Mouse (Mus musculus) layer of hippocampus, adult 8-10 months (tissue): ENCODE data around the gene Slc6a9. TPM values are rescaled to one million over a fixed set of nuclear protein-coding genes. Genes with fewer than 3 reads are reported as not detected.
A peak's percentile ranks its signal among the peaks of the same experiment; 100 is the strongest.

ENCODE experiments used
- DNase-seq, 2 experiments: peaks; one replicate each; pipeline ENCODE4 v3.0.0; 2022; ENCODE audit warnings: low spot score in 2 of 2
- total RNA-seq, 4 experiments: library from RNA; stranded (reverse); gene quantifications; 2 replicates each; pipeline ENCODE4 v1.2.4; 2022

The Slc6a9 gene
- 10 to 100 TPM; 41.8 to 48.9 (median 44.4) TPM for total RNA-seq

DNA sequence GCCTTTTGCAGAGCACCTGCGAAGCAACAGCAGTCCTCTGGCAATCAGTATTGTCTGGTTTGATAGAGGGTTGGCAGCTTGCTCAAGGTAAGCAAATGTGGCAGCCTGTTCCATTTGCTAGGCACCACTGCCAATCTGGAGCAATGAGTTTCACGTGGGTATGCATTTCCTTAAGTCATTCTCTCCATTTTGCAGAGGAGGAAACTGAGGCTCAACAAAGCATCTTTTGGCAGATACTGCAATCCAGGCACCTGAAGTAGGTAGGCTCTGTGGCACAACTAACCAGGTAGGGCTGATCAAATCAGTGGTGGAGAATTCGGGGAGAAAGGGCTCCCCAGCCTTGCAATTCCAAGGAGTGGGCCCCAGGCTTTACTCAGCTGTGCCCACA, at the start of gene Slc6a9:
Gene Slc6a9 (plus strand): TSS at position 50 of the 388 bp plus-strand sequence.
- DNase-seq: no peak

DNA sequence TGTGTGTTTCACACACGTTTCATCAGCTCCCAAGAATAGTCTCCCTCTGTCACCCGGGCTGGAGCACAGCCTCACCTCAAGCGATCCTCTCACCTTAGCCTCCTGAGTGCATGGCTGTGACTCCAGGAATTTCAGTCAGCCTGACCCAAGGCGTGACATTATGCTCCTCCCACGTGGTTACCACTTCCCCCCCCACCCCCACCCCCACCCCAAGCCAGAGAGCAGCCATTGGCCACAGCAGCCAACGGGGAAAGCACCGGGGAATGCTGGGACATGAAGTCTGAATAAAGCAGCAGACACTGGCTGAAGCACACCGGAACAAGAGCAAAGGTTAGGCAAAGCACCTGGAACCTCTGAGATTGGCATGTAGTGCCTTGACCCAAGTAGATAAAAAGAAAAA, 47.3 kb upstream of the Slc6a9 start:
- no peak for DNase-seq

- DNase-seq: no peak
These were observed 46.0 kb upstream of the Slc6a9 start for GRCm38 (mm10) chr4:117788308-117788707.

GRCm38 (mm10) chr4:117799904-117800303, 34.4 kb upstream of the Slc6a9 start:
- no peak for DNase-seq

GRCm38 (mm10) chr4:117806992-117807391, 27.3 kb upstream of the Slc6a9 start:
- no peak for DNase-seq

DNA sequence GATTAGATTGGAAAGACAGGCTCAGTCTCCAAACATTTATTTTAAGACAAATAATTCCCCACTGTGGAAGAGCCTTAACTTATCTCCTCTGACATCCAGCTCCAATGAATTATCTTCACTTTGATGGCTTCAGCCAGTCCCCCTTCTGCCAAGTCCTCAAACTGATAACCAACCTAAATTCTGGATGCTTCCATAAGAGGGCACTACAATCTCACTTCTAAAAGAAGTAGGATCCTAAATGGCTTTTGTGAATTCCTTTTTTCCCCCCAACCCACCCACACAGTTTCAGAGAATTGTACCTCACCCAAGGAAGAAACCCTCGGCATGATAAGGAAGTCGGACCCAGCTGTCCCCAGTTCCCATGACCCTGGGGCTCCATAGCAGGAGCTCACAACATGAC, 23.4 kb upstream of the Slc6a9 start:
- DNase-seq: no peak

GRCm38 (mm10) chr4:117813591-117814192, 20.6 kb upstream of the Slc6a9 start:
- peak in 1 of 2 experiments; percentile 18 for DNase-seq

DNA sequence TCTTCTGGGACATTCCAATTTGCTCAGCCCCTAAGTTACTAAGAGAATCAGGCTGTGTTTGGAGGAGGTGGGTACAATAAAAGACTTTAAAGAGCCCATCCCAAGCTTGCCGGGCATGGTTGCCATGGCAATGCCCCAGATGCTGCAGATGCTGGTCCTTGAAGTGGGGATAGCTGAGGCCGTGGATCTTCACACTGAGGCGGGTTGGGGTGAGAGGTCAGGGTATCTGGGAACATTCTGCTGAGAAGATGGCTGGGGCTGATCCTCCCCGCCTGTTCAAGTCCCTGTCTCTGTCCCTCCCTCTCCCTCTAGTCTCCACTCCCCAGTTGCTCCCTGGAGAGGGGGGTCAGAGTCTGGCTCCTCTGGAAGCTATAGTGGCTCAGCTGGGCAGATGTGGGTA, 20.0 kb upstream of the Slc6a9 start:
- no peak for DNase-seq

DNA sequence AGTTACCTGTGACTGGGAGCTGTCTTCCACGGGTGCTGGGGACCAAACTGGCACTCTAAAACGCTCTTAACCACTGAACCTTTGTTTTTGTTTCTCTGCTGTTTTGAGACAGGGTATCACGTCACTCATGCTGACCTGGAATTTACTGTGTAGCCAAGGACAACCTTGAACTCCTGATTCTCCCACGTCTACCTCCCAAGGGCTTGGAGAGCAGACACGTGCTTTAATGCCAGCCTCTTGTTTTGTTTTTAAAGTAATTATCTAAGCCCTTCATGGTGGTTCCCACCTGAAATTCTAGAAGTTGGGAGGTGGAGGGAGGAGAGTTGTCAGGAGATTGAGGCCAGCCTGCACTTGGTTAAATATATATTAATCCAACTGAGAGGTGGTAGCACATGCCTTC, 17.5 kb upstream of the Slc6a9 start:
- DNase-seq: no peak

DNA sequence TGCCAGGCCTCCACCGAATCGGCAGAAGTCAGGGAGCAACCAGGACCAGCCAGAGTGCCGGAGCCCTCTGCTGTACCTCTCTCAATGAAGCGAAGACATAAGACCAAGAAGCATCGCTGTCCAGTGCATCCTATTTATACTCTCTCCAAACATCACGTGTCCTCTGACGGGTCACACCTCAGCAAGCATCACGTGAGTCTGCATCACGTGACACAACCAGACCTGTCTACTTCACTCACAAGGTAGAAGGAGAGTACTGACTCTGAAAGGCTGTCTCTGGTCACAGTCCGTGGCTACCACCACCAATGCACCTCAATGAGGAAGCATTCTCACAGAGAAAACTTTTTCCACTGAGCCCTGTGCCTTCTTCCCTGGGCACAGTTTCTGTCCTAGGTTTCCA, 16.3 kb upstream of the Slc6a9 start:
- DNase-seq: no peak

- no peak for DNase-seq
These were observed 5.6 kb upstream of the Slc6a9 start for GRCm38 (mm10) chr4:117828572-117829145.

DNA sequence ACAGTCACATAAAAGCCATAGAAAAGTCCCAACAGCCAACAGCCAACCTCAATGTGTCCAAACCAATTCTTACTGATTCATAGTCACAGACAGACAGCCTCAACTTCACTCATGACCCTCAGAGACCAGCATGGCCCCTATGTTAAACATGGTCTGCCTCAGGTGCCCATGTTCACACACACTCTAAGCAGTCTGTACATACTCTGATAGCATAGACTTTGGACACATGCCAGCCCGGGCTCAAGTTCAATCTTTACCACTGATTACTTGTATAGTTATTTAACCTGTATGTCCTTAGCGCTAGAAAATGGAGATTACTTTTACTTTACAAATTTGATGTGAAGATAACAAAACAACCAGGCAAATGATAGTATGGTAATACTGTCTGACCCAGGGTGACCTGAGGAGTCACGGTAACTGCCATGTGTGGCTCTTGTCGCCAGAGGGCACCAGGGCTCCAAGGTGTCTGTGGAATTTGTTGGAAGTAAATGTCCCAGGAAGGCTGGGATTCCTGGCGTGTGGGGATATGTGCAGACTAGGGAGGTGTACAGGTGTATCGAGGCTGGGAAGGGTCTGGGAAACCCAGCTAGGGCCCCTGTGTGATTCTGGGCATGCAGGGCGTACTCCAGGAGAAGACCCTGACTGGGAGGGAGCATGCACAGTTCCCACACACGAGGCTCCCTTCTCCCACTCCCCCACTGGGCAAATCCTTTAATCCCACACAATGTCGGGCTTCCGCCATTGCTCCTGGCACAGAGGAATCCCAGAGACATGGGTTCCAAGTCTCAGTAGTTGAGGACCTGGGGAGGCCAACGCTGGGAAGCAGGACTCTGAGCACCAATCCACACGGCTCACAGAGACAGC, 4.8 kb upstream of the Slc6a9 start:
- peak in 1 of 2 experiments; percentile 57 for DNase-seq

- DNase-seq: no peak
These were observed 4.2 kb upstream of the Slc6a9 start for GRCm38 (mm10) chr4:117830124-117830551.

GRCm38 (mm10) chr4:117830801-117831200, 3.5 kb upstream of the Slc6a9 start:
- DNase-seq: no peak

- DNase-seq: no peak
These were observed 2.8 kb upstream of the Slc6a9 start for GRCm38 (mm10) chr4:117831499-117831898.

GRCm38 (mm10) chr4:117831920-117832691, 2.2 kb upstream of the Slc6a9 start:
- DNase-seq: no peak

GRCm38 (mm10) chr4:117834845-117835530, 682 bp downstream of the Slc6a9 start:
- DNase-seq: peak in 1 of 2 experiments; percentile 34

GRCm38 (mm10) chr4:117835531-117836111, 1.3 kb downstream of the Slc6a9 start:
- peak; percentile 52 to 62 for DNase-seq

GRCm38 (mm10) chr4:117836204-117836767, 2.0 kb downstream of the Slc6a9 start:
- peak; percentile 85 to 87 for DNase-seq

- peak in 1 of 2 experiments; percentile 5 for DNase-seq
These were observed 3.0 kb downstream of the Slc6a9 start for GRCm38 (mm10) chr4:117837271-117837670.
